ENCODE assay signal across 24 mouse cellular contexts in genomic region chr8:122020050-122020771, GRCm38 (mm10).
DNase-seq lines count a peak whose midpoint lies in the region; ATAC-seq lines count a peak whose summit lies in the region.
"Had no signal": no experiment of that assay in that cellular context is flagged by ENCODE, and none has a peak within 500 bp of the region (broad histone marks: within the 10 kb centered on the region; RNA-seq: fewer than 3 reads in every experiment).

No protein-coding gene starts in this region.

- H3K79me2 ChIP-seq in macrophage (ENCODE audit: inconsistent target) = no peaks in the 10 kb centered on the region

- H3K36me3 ChIP-seq in midbrain, embryonic 16.5 days (ENCODE audit: control insufficient read depth, insufficient read depth, low read length) = peaks cover 8% of the 10 kb centered on the region
- peaks cover 3% of the 10 kb centered on the region for H3K36me3 ChIP-seq in midbrain, embryonic 11.5 days (ENCODE audit: control insufficient read depth, insufficient read depth, low read length)
- H3K36me3 ChIP-seq in macrophage (ENCODE audit: inconsistent target) = peaks cover 9% of the 10 kb centered on the region; the same call in 1 of the 2 replicates

- H3K4me1 ChIP-seq in midbrain, embryonic 16.5 days (ENCODE audit: control insufficient read depth, insufficient read depth, low read length) = 0 out of 2 replicates have a peak, but pooled peaks cover 2% of the 10 kb centered on the region
- H3K4me1 ChIP-seq in midbrain, embryonic 11.5 days (ENCODE audit: control insufficient read depth, insufficient read depth, low read length) = no peaks in the 10 kb centered on the region

- H3K27me3 ChIP-seq in midbrain, embryonic 16.5 days (ENCODE audit: control insufficient read depth, insufficient read depth, low read depth, low read length) = no peaks in the 10 kb centered on the region
- H3K27me3 ChIP-seq in midbrain, embryonic 11.5 days (ENCODE audit: control insufficient read depth, insufficient read depth, low read length) = no peaks in the 10 kb centered on the region
- H3K27me3 ChIP-seq: CH12.LX; hindbrain, embryonic 13.5 days; lung, embryonic 15.5 days; midbrain, embryonic 13.5 days; neural tube, embryonic 15.5 days had no signal

- H3K4me3 ChIP-seq in midbrain, embryonic 16.5 days (ENCODE audit: low read depth, low read length) = no peak overlapping the region
- no peak overlapping the region for H3K4me3 ChIP-seq in midbrain, embryonic 11.5 days (ENCODE audit: low read depth, low read length)
- no peak overlapping the region for H3K4me3 ChIP-seq in macrophage (ENCODE audit: inconsistent target)
- H3K4me3 ChIP-seq: heart, embryonic 10.5 days; hindbrain, embryonic 13.5 days; lung, embryonic 15.5 days; midbrain, embryonic 13.5 days; neural tube, embryonic 15.5 days had no signal

- no peak for DNase-seq in frontal cortex, postnatal 14 days (ENCODE audit: low spot score in 2 of 2)
- DNase-seq in midbrain, embryonic 11.5 days (ENCODE audit: low spot score, missing footprints) = no peak
- no peak for DNase-seq in right cerebral cortex, postnatal 36 days (ENCODE audit: low spot score in 2 of 2)
- no peak for DNase-seq in MN1 (ENCODE audit: low spot score)
- DNase-seq: adrenal gland, adult 2 months; cerebellum, postnatal 10 days; gastrocnemius, postnatal 14 days; heart, postnatal 14 days; kidney, adult 2 months; kidney, postnatal 14 days; lung, postnatal 4 days; right cerebral cortex, postnatal 25 days; thymus, postnatal 14 days had no signal

- H3K9me3 ChIP-seq in midbrain, embryonic 16.5 days (replicated peaks; ENCODE audit: control insufficient read depth, low read length, poor library complexity, severe bottlenecking) = no peaks in the 10 kb centered on the region
- H3K9me3 ChIP-seq in midbrain, embryonic 11.5 days (ENCODE audit: control insufficient read depth, low read length) = no peaks in the 10 kb centered on the region
- H3K9me3 ChIP-seq: heart, embryonic 10.5 days; hindbrain, embryonic 13.5 days; lung, embryonic 15.5 days; midbrain, embryonic 13.5 days; neural tube, embryonic 15.5 days had no signal

- peak; percentile 45 for ATAC-seq in frontal cortex, adult (ENCODE audit: low TSS enrichment)
- no peak for ATAC-seq in midbrain, embryonic 16.5 days
- no peak for ATAC-seq in midbrain, embryonic 11.5 days (ENCODE audit: low FRiP score)
- ATAC-seq: inflammation-experienced regulatory T-cells, adult 6 months; midbrain, embryonic 13.5 days had no signal

- WGBS in midbrain, embryonic 16.5 days = 83% methylated on average over 8 of the region's 8 CpGs
- WGBS in midbrain, embryonic 11.5 days = 86% methylated on average over 8 of the region's 8 CpGs
- WGBS in macrophage (ENCODE audit: missing documents) = 89% methylated on average over 8 of the region's 8 CpGs

- no peak overlapping the region for H3K27ac ChIP-seq in midbrain, embryonic 16.5 days (ENCODE audit: low read length)
- no peak overlapping the region for H3K27ac ChIP-seq in midbrain, embryonic 11.5 days (ENCODE audit: low read depth, low read length)
- H3K27ac ChIP-seq in macrophage = peak overlapping the region; percentile 56
- H3K27ac ChIP-seq: heart, embryonic 10.5 days; liver, embryonic 14.5 days; lung, embryonic 15.5 days; midbrain, embryonic 13.5 days; neural tube, embryonic 15.5 days had no signal

- no peak overlapping the region for H3K4me2 ChIP-seq in midbrain, embryonic 16.5 days (ENCODE audit: low read length)
- H3K4me2 ChIP-seq in midbrain, embryonic 11.5 days = no peak overlapping the region
- H3K4me2 ChIP-seq: hindbrain, embryonic 13.5 days; lung, embryonic 15.5 days; midbrain, embryonic 13.5 days; neural tube, embryonic 15.5 days had no signal

- H3K9ac ChIP-seq in midbrain, embryonic 16.5 days (ENCODE audit: low read depth, low read length) = 0 out of 2 replicates have a peak overlapping the region, but pooled peaks have one; percentile 6
- H3K9ac ChIP-seq in midbrain, embryonic 11.5 days (ENCODE audit: low read length) = no peak overlapping the region
- H3K9ac ChIP-seq: hindbrain, embryonic 13.5 days; liver, embryonic 14.5 days; lung, embryonic 15.5 days; midbrain, embryonic 13.5 days; neural tube, embryonic 15.5 days had no signal
